In genomic region chr14:23555647-23556046, GRCm38 (mm10) we compare ENCODE assay signal across 23 mouse cellular contexts.
"Had no signal": no experiment of that assay in that cellular context is flagged by ENCODE, and none has a peak within 500 bp of the region (broad histone marks: within the 10 kb centered on the region; RNA-seq: fewer than 3 reads in every experiment).

No protein-coding gene starts in this region.

- H3K36me3 ChIP-seq: heart, embryonic 10.5 days; heart, embryonic 12.5 days; hindbrain, embryonic 10.5 days; hindbrain, embryonic 12.5 days; intestine, embryonic 15.5 days; limb, embryonic 10.5 days; limb, embryonic 12.5 days had no signal

- H3K4me2 ChIP-seq: heart, embryonic 12.5 days; hindbrain, embryonic 12.5 days; hindbrain, embryonic 14.5 days; intestine, embryonic 15.5 days; limb, embryonic 12.5 days; liver, embryonic 11.5 days had no signal

- ATAC-seq: hindbrain, embryonic 16.5 days; inflammation-experienced regulatory T-cells, adult 6 months; intestine, embryonic 15.5 days had no signal

- H3K27ac ChIP-seq: heart, embryonic 10.5 days; hindbrain, embryonic 10.5 days; hindbrain, embryonic 12.5 days; hindbrain, embryonic 14.5 days; intestine, embryonic 15.5 days; layer of hippocampus, adult 2 months; left cerebral cortex, adult 2 months; limb, embryonic 10.5 days; limb, embryonic 12.5 days had no signal

- DNase-seq: gastrocnemius, postnatal 14 days; heart, adult 18-20 months; heart, postnatal 10 days; heart, postnatal 4 days; kidney, adult 18-20 months; kidney, adult 8-10 months; kidney, postnatal 10 days; kidney, postnatal 25 days; kidney, postnatal 4 days; liver had no signal

- H3K4me1 ChIP-seq: heart, embryonic 10.5 days; heart, embryonic 12.5 days; hindbrain, embryonic 10.5 days; hindbrain, embryonic 12.5 days; intestine, embryonic 15.5 days had no signal

- H3K27me3 ChIP-seq: heart, embryonic 12.5 days; hindbrain, embryonic 12.5 days; intestine, embryonic 15.5 days; limb, embryonic 12.5 days had no signal

- H3K4me3 ChIP-seq: heart, embryonic 10.5 days; heart, embryonic 12.5 days; hindbrain, embryonic 10.5 days; hindbrain, embryonic 12.5 days; intestine, embryonic 15.5 days; layer of hippocampus, adult 2 months; left cerebral cortex, adult 2 months; limb, embryonic 10.5 days; limb, embryonic 12.5 days had no signal

- H3K9me3 ChIP-seq: heart, embryonic 10.5 days; heart, embryonic 12.5 days; hindbrain, embryonic 10.5 days; hindbrain, embryonic 12.5 days; intestine, embryonic 15.5 days; limb, embryonic 10.5 days; limb, embryonic 12.5 days had no signal

- H3K9ac ChIP-seq: heart, embryonic 12.5 days; hindbrain, embryonic 12.5 days; hindbrain, embryonic 14.5 days; intestine, embryonic 15.5 days; limb, embryonic 12.5 days had no signal
